Mouse (Mus musculus): ENCODE data around the gene Esrrg.
A peak's percentile ranks its signal among the peaks of the same experiment; 100 is the strongest.

Esrrg gene

DNA sequence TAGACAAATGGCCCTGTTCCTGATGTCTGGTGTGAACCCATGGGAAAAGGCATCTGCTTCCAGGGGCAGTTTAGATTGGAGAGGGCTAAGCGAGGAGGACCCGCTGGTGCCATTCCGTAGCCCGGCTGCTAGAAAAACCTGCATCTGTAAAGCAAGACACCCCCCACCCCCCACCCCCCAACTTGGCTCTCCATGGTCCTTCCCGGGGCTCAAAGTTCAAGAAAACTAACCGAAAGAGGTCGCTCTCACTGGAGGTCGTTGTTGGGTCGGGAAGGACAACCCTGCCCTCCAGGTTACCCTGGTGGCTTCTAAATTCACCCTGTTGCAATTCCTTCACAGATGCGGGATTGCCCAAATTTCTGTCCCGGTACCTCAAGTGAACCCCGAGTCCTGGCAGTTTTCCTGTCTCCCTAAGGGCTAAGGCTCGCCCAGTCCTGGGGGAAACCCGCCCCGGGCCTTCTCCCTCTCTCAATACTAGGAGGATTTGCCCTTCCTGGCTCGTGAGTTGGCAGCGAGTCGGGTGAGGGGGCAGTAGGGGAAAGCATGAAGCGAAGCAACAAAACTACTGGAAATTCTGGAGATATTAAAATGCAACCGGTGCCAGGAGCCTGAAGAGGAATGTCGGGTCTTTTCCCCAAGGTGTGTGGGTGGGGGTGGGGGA is at the start of gene Esrrg:
TSS of gene Esrrg (plus strand) at position 531 of the 661 bp plus-strand sequence.
- peak; percentile 68 for DNase-seq

DNA sequence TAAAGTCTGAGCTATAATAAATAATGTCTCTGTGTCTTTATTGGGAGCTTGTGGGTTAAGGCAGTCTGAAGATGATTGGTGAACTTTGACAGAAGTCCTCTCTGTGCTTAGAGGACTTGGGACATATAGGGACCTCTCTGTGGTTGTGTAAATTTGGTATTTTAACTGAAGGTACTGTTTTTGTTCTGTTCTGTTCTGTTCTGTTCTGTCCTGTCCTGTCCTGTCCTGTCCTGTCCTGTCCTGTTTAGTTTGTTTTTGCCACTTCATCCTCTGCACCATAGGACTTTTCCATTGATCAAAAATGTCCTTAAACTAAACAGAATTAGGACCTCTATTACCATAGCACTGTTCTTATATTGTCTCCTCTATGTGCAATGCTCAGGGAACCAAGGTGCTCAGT is 24.6 kb upstream of the Esrrg start:
- no peak for DNase-seq

DNA sequence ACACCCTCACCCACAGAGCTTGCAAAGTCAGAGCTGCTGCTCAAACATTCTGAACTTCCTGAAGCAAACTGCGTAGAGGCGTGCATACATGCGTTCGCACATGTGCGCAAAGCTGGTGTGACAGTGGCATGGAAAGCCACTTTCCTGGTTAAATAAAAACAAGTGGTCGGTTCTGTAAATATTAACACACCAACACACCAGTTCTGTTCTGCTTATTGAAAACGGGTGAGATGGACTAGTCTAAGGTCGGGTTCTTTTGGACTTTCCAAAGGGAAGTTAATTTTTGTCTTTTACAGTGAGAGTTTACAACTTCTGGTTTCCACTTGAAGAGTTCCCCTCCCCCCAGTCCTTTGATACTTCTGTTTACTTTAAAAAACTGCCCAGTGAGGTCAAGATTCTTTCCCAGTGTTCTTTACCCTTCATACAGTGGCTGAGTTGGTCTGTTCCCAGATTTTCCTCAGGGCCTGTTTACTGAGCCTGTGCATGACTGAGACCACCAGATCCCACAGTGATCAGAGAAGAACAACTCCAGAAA is 22.0 kb upstream of the Esrrg start:
- peak; percentile 36 for DNase-seq

- no peak for DNase-seq
Measured at GRCm38 (mm10) chr1:187602942-187603341, 5.6 kb upstream of the Esrrg start.

DNA sequence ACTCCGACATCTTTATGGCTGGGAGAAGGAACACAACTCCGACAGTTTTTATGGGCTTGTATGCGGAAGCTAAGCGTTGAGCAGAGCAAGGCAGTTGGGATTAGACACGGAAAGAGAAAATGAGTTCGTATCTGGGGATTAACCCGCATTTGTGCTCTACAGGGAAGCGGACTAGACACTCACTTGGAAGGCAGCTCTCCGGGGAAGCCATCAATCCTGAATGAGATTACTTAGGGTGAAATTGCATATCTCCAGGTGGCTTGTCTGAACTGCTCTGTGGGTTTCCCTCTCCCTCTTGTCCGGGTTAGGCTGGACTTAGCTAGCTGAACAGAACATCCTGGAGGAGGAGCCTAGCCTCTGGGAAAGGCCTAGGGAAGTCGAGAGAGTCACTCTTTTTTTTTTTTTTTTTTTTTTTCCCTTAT is 4.5 kb upstream of the Esrrg start:
- DNase-seq = peak; percentile 32

GRCm38 (mm10) chr1:187604691-187605310 is 3.8 kb upstream of the Esrrg start:
- no peak for DNase-seq

GRCm38 (mm10) chr1:187605391-187606270 is 3.0 kb upstream of the Esrrg start:
- peak; percentile 36 for DNase-seq

- DNase-seq = no peak
Measured at GRCm38 (mm10) chr1:187606271-187607040, 2.1 kb upstream of the Esrrg start.

- peak; percentile 50 for DNase-seq
Measured at GRCm38 (mm10) chr1:187607065-187608047, 1.2 kb upstream of the Esrrg start.

DNA sequence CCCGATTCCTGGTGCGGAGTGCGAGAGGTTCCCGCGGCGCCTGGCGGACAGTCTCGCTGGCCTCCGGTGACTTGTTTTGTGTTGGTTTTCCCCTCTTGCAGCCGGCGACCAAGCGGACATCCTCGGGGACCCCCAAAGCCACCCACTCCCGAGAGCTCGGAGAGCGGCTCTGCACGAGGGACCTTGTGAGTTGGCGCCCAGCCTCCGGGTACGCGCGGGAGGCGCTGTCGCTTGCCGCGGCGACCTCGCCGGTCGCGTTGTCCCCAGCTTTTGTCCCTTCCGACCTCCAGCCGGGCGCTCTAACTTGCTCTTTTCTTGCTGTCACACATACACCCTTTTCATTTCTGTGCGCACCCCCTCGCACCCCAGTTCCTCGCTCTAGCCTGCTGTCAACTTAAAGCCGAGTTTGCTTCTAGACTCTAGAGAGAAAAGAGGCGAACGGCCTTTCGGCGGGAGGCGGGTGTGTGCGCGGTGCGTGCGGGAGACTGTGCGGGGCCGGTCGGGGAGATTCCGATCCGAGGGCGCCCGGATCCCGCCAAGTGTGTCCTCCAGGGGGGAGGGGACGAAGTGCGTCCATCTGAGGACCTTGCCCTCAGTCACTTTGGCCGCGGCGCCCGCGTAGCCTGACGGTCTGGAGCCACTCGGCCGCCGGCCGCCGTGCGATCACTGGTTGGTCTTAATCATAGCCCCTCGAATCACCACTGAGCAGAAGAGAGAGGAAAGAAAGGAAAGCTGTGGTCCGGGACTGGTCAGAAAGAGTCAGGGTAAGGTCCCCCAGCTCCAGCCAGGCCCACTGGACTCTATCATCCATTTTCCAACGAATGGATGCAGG is 646 bp downstream of the Esrrg start:
- peak; percentile 76 for DNase-seq

GRCm38 (mm10) chr1:187609853-187610230 is 1.3 kb downstream of the Esrrg start:
- peak; percentile 52 for DNase-seq

- DNase-seq = peak; percentile 57
Measured at GRCm38 (mm10) chr1:187610336-187610948, 1.9 kb downstream of the Esrrg start.

DNA sequence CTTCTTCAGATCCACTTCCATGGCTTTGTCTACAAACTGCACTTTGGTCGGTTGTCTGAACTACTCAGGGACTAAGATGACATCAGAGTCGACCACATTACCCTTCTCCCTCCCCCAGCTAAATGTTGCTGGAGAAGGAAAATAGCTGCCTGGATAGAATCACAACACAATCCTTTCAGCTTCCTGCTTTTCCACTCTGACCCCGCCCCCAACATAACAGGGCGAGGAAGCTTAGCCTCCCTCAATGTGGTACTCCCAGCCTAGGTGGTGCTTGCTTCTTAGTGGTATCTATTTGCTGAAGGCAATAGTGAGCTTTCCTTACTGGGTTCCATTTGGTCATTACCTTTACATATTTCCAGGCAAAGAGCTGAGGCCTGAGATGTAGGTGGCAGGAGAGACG is 3.3 kb downstream of the Esrrg start:
- peak; percentile 39 for DNase-seq

DNA sequence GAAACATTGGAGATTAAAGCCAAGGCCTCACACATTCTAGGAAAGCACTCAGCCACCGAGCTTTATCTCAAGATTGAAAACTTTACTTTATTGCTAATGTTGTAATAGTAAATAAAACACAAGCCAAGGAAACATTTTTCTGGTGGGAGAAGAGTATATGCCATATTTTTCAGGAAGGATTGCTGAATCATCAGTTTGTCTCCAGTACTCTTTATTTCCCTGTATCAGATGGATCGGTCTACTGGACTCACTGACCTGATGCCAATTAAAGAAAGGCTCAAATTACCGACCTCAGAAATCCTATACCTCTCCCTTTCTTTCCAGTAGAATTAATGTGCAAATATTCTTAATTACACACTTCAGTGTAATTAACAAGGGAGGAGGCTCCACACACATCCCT is 4.7 kb downstream of the Esrrg start:
- no peak for DNase-seq

DNA sequence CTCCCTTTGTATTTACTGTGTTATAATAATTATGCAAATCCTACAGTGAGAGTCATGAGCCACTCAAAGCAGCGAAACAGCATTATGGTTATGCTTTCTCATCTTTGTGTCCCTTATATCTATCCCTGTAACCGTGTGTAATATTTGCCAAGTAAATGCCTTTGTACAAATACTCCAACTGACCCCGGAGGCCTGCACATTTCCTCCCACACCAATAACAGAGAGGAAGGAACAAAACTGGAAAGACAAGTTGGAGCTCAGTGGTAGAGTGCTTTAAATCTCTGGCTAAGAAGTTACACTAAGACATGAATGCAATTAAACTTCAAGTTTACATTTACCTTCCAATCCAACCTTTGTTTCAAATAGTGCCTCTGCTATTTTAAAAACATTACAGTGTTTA is 15.4 kb downstream of the Esrrg start:
- DNase-seq = no peak

- DNase-seq = peak; percentile 9
Measured at GRCm38 (mm10) chr1:187630361-187630760, 21.8 kb downstream of the Esrrg start.

DNA sequence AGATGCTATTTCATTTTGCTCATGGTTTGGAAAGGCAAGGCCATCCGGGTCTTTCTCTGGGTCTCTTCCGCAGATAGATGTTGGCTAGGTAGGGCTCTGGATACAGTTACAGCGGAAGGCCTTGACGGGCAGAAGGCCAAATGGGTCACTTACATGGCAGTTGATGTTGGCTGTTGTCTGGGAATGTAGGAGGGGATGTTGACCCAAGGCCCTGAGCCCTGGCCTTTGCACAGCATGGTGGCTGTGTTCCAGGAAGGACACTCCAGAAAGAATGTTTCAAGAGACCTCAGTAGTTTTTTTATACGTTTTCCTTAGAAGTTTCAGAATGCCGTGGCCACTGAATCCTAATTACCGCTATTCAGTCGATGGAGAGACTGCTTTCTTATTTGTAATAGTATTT is 22.9 kb downstream of the Esrrg start:
- DNase-seq = peak; percentile 60

DNA sequence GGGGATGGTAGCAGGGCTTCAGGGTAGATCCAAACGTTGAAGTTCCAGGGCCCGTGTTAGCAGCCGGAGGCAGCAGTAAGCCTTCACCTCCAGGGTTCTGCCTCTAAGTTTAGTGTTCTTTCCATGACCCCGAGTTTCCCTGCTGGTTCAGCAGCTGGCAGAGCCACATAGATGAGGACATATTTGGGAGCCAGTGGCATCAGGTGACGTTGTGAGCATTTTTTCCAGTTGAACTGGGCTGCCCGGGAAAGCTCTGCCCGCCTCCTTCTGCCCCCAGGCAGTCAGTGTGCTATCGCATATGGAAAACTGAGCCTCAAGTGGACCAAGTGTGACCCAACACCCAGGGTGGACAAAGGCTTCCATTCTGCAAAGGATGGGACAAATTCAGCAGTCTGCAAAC is 36.7 kb downstream of the Esrrg start:
- DNase-seq = no peak

- no peak for DNase-seq
Measured at GRCm38 (mm10) chr1:187648551-187648950, 40.0 kb downstream of the Esrrg start.

GRCm38 (mm10) chr1:187649871-187650270 is 41.3 kb downstream of the Esrrg start:
- no peak for DNase-seq
